Mouse (Mus musculus) ES-E14 (cell line): ENCODE measurements around the gene Rps17. TPM values are rescaled to one million over a fixed set of nuclear protein-coding genes. Genes with fewer than 3 reads are reported as not detected.

Experiments used
- DNase-seq: peaks from one replicate; pipeline ENCODE4 v3.0.0-alpha.2; 2013; ENCODE audit warnings: low read depth, low spot score
- H3K27ac ChIP-seq: 2 replicates; pipeline ENCODE4 v1.5.1; 2012; ENCODE audit warnings: low read depth, mild to moderate bottlenecking, low read length, moderate library complexity, mixed read lengths; ENCODE audit not compliant: poor library complexity, insufficient read depth, severe bottlenecking
- H3K36me3 ChIP-seq: 2 replicates; pipeline ENCODE4 v1.6.1; 2012; ENCODE audit warnings: mild to moderate bottlenecking, low read length, moderate library complexity, mixed read lengths; ENCODE audit not compliant: control insufficient read depth, poor library complexity, insufficient read depth, severe bottlenecking
- H3K4me1 ChIP-seq, 2 experiments: fragments of 150-350 bp in 1 of 2; sonication (generic) in 1 of 2; 2 replicates each; pipeline ENCODE4 v1.6.1; 2012; ENCODE audit warnings: low read length in 2 of 2, mild to moderate bottlenecking in 1 of 2, mixed read lengths in 1 of 2; ENCODE audit not compliant: control insufficient read depth in 2 of 2, insufficient read depth in 2 of 2, poor library complexity in 1 of 2
- H3K4me3 ChIP-seq, 2 experiments: fragments of 150-350 bp in 1 of 2; sonication (generic) in 1 of 2; 2 replicates each; pipeline ENCODE4 v1.5.1; 2012; ENCODE audit warnings: low read length in 2 of 2, low read depth in 1 of 2, mild to moderate bottlenecking in 1 of 2, mixed read lengths in 1 of 2; ENCODE audit not compliant: insufficient read depth in 1 of 2, poor library complexity in 1 of 2, severe bottlenecking in 1 of 2
- H3K9ac ChIP-seq: 2 replicates; pipeline ENCODE4 v1.6.1; 2012; ENCODE audit warnings: low read depth, mild to moderate bottlenecking, low read length, mixed read lengths; ENCODE audit not compliant: poor library complexity, insufficient read depth, severe bottlenecking
- H3K9me3 ChIP-seq: fragments of 150-350 bp; sonication (generic); 2 replicates; pipeline ENCODE4 v1.6.1; 2012; ENCODE audit warnings: low read depth, mild to moderate bottlenecking, low read length; ENCODE audit not compliant: control insufficient read depth, insufficient read depth
- CHD2 ChIP-seq: IDR thresholded peaks from 2 replicates; pipeline ENCODE4 v1.6.1; 2014; ENCODE audit warnings: mild to moderate bottlenecking, low read depth, low read length, inconsistent platforms
- HCFC1 ChIP-seq: IDR thresholded peaks from 2 replicates; pipeline ENCODE4 v1.6.1; 2012; ENCODE audit warnings: low read length, inconsistent platforms, borderline replicate concordance; ENCODE audit not compliant: insufficient read depth
- MAFK ChIP-seq: IDR thresholded peaks from 2 replicates; pipeline ENCODE4 v1.6.1; 2014; ENCODE audit warnings: mild to moderate bottlenecking, low read depth, low read length, inconsistent platforms; ENCODE audit not compliant: insufficient read depth
- ZC3H11A ChIP-seq: IDR thresholded peaks from 2 replicates; pipeline ENCODE4 v1.6.1; 2012; ENCODE audit warnings: low read depth, mild to moderate bottlenecking, inconsistent platforms, low read length, borderline replicate concordance
- ZNF384 ChIP-seq: IDR thresholded peaks from 2 replicates; pipeline ENCODE4 v1.6.1; 2012; ENCODE audit warnings: low read depth, low read length, inconsistent platforms
- in situ Hi-C, 2 experiments: fragments of 600-800 bp; cut with MboI; formaldehyde crosslinking; loops; one replicate each; pipeline ENCODE4 v1.15.1; 2025; ENCODE audit warnings: low sequenced_read_pairs in 2 of 2, inconsistent platforms in 1 of 2; ENCODE audit not compliant: unreplicated experiment in 2 of 2
- total RNA-seq: library from RNA; depleted of rRNA; stranded (reverse); fragments of 300-350 nt; gene quantifications from 2 replicates; pipeline ENCODE4 v1.2.3, GENCODE M21; 2012

Rps17 gene
- total RNA-seq, 1 experiment: 3,434 TPM

DNA sequence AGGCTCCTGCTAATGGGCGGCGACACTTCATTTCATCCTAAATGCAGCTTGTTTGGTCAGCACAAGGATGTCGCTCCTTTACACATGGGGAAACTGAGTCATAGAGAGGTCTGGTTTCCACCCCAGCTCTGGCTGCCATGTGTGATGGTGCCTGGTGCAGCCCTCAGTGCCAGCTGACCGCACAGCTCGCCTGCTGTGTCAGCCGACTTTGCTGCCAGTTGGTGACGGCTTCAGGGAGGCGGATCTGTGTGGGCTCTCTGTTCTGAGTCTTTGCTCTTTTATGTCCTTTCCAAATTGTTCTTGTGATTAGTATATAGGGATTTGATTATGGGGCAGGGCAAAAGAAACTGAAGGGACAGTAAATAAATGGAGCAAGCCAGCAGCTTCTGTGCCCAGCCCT is 37.3 kb downstream of the Rps17 start:
- no peak for DNase-seq
- H3K9ac ChIP-seq: no peak overlapping the region
- in situ Hi-C loops: no loop called here
- H3K4me1 ChIP-seq: no peaks in the 10 kb centered on the region
- H3K9me3 ChIP-seq: no peaks in the 10 kb centered on the region
- TF ChIP-seq CHD2: no peak
- TF ChIP-seq ZC3H11A: no peak
- no peak for TF ChIP-seq MAFK
- TF ChIP-seq HCFC1: no peak
- TF ChIP-seq ZNF384: no peak
- H3K4me3 ChIP-seq: no peak overlapping the region
- H3K36me3 ChIP-seq: no peaks in the 10 kb centered on the region
- no peak overlapping the region for H3K27ac ChIP-seq

GRCm38 (mm10) chr7:81304675-81305074 is 40.4 kb downstream of the Rps17 start:
- in situ Hi-C loops: no loop called here
- Histone ChIP-seq H3K9me3 (no peaks in the 10 kb centered on the region), H3K4me1 (peaks cover 2 to 5% of the 10 kb centered on the region in 2 experiments; a peak in 1 of 4 replicates), H3K9ac (no peak overlapping the region), H3K4me3 (no peak overlapping the region), H3K36me3 (no peaks in the 10 kb centered on the region), H3K27ac (no peak overlapping the region)
- TF ChIP-seq HCFC1 (no peak), ZC3H11A (no peak), MAFK (no peak), CHD2 (no peak), ZNF384 (no peak)
- no peak for DNase-seq

GRCm38 (mm10) chr7:81304100-81304499 is 41.0 kb downstream of the Rps17 start:
- Histone ChIP-seq H3K9ac (no peak overlapping the region), H3K9me3 (no peaks in the 10 kb centered on the region), H3K4me1 (peaks cover 2 to 5% of the 10 kb centered on the region in 2 experiments; a peak in 1 of 4 replicates), H3K27ac (no peak overlapping the region), H3K4me3 (no peak overlapping the region), H3K36me3 (no peaks in the 10 kb centered on the region)
- no peak for DNase-seq
- no peak for TF ChIP-seq ZNF384
- no peak for TF ChIP-seq HCFC1
- no peak for TF ChIP-seq MAFK
- no peak for TF ChIP-seq ZC3H11A
- no peak for TF ChIP-seq CHD2
- in situ Hi-C loops: no loop called here

- no peaks in the 10 kb centered on the region for H3K9me3 ChIP-seq
- H3K36me3 ChIP-seq: no peaks in the 10 kb centered on the region
- H3K4me1 ChIP-seq: peaks cover 2 to 5% of the 10 kb centered on the region in 2 experiments; a peak in 1 of 4 replicates
- no peak for DNase-seq
- TF ChIP-seq ZC3H11A: no peak
- no peak overlapping the region for H3K9ac ChIP-seq
- H3K4me3 ChIP-seq: no peak overlapping the region
- in situ Hi-C loops: no loop called here
- H3K27ac ChIP-seq: no peak overlapping the region
Observed at GRCm38 (mm10) chr7:81303682-81304081, 41.4 kb downstream of the Rps17 start.

DNA sequence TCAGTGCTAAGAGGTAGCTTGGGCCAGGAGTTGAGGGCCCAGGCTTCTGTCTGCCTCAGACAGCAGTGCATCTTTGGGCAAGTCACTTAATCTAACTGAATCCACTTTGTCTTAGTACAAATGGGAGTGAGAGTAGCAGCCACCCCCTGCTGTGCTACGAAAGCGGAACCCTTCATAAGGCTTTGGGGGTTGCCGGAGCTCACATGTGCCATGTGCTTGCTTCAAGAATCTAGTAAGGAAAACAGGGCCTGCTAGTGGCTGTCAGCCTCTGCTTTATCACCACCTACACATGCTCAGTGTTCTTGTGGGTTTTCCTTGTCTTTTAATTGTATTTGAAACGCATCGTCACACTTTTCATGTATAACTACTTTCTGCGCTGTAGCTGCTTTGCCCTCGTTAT is 43.7 kb downstream of the Rps17 start:
- in situ Hi-C loops: no loop called here
- TF ChIP-seq ZNF384 (no peak), HCFC1 (no peak), MAFK (no peak), CHD2 (no peak), ZC3H11A (no peak)
- H3K4me1 ChIP-seq: peaks cover 2 to 5% of the 10 kb centered on the region in 2 experiments; a peak in 1 of 4 replicates
- H3K9me3 ChIP-seq: no peaks in the 10 kb centered on the region
- DNase-seq: no peak
- H3K4me3 ChIP-seq: no peak overlapping the region
- no peaks in the 10 kb centered on the region for H3K36me3 ChIP-seq
- no peak overlapping the region for H3K27ac ChIP-seq
- no peak overlapping the region for H3K9ac ChIP-seq
